Mouse (Mus musculus): ENCODE data around the gene AC134908.4. TPM values are rescaled to one million over a fixed set of nuclear protein-coding genes. Genes with fewer than 3 reads are reported as not detected.
"Not testable (repeated sequence)": the region's sequence is repeated elsewhere in the genome, so short reads cannot be mapped to it uniquely, and the experiment has no call there.

AC134908.4 gene
- total RNA-seq, 2 experiments from 2014 or later: 0.81 TPM; not detected in 1

DNA sequence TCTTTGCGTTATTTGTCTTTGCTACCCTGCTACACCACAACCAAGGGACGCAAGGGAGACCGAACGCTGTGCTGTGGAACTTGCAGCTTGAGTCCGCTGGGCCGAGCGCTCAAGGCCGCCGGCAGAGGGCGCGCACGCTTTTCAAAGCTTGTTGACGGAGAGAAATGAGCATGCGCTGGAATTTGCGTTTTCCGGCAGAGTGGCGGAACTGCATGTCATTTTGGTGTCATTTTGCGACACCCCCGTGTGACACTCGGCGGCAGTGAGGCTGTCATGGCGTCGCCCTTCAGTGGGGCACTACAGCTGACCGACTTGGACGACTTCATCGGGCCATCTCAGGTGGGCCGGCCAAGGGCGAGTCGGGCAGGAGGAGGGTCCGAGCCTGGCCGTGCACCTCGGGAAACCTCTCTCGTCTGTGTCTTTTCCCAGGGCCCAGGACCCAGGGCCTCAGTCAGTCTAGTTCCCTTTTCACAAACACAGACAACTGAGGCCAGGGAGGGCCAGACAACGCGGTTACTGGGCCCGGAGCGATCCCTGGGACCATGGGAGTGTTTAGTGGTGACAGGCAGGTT lies 21.8 kb downstream of the AC134908.4 start, which contains the start of gene Narfl:
Gene Narfl, plus strand, starts transcription at position 228 of the 572 bp plus-strand sequence.
- peak; percentile 98 for DNase-seq

DNA sequence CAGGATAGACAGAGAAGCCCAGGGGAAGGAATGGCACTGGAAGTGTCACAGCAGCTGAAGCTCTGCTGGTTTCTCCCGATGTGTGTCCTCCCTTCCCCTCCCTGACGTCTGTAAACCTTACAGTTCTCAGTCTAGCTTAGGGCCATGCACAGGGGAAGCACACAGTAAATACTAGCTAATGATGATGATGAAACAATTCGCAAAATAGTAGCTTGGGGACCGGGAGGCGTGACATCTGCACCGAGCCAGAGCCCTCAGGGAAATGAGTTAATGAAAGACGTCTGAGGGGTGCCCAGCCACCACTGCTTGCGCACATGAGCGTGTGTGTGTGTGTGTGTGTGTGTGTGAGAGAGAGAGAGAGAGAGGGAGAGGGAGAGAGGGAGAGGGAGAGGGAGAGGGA lies 26.1 kb downstream of the AC134908.4 start:
- DNase-seq: no peak

DNA sequence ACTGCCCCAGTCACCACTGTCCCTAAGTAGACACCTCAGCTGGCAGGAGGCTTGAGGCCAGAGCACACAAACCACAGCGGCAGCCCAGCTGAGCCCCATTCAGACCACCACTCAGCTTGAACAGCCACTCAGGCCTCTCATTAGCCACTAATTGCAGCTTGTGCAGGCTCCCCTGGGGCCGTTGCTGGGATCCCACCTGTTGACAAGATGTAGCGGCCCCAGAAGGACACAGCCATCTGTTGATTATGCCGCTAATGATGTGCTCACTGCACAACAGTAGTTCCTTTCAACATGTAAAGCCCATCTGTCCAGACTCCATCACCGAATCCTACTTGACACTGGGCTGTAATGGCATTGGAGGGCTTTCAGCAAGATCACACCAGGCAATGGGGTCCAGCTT lies 29.6 kb downstream of the AC134908.4 start:
- DNase-seq: no peak

DNA sequence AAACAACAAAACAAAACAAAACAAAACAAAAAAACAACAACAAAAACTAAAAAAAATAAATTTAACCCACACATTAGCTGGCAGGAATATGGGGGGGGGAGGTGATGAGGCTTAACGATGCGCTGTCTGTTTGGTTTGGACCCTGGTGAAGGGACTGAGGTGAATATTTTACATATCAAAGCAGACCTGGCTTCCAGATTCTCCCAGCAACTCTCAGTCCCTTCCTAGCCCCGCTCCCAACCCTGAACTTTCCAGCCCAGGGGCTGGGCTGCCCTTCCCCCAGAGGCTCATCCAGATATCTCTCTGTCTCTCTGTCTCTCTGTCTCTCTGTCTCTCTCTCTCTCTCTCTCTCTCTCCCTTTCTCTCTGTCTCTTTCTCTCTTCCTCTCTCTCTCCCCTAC lies 32.9 kb downstream of the AC134908.4 start:
- no peak for DNase-seq

DNA sequence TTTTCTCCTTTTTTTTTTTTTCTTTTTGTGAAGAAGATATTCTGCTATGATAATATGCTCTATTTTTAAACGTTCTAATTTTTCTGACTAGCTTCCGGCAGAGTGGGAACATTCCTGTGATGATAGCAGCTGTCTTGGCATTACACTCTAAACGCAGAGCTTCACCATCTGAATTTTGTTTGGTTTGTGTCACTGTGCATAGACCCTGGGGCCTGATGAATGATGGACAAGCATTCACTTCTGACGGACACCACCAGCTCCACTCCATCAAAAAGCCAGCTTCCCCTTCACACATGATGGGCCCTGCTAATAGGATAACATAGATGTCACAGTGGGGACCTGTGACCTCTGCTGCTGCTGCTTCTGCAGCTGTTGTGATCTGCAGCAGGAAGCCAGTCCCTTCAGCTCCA lies 33.9 kb downstream of the AC134908.4 start:
- no peak for DNase-seq

DNA sequence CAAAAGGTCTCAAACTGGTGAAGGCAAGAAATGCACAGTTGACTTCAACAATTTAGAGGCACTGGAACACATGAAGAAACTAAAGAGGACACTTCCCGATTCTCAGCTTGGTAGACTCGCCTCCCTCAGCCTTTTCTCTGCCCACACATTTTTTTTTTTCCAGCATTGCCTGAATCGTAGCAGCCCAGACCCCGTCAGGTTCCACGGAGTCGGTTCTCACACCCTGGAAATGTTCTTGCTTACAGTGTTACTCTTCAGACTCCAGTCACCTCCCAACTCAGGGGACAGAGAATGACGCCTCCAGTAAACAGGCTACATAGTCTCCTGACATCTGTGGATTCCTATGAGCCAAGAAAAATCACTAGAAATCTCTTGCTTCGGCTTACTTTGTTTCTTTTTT lies 35.3 kb downstream of the AC134908.4 start:
- no peak for DNase-seq

DNA sequence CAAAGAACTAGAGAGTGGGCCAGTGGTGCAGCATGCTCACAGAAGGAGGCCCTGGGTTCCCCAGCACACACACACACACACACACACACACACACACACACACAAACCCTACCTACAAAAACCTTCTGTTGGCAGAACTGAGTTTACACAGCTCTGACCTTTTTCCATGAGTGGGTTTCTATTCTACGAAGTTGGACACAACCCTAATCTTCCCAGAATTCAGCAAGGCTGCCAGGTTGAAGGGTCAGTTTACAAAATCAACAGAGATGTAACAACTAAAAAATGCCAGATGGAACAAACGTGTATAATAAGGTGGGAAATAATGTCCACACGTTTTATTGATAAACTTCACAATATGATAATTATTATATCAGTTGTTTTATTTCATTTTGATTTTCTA lies 37.8 kb downstream of the AC134908.4 start:
- DNase-seq: no peak

DNA sequence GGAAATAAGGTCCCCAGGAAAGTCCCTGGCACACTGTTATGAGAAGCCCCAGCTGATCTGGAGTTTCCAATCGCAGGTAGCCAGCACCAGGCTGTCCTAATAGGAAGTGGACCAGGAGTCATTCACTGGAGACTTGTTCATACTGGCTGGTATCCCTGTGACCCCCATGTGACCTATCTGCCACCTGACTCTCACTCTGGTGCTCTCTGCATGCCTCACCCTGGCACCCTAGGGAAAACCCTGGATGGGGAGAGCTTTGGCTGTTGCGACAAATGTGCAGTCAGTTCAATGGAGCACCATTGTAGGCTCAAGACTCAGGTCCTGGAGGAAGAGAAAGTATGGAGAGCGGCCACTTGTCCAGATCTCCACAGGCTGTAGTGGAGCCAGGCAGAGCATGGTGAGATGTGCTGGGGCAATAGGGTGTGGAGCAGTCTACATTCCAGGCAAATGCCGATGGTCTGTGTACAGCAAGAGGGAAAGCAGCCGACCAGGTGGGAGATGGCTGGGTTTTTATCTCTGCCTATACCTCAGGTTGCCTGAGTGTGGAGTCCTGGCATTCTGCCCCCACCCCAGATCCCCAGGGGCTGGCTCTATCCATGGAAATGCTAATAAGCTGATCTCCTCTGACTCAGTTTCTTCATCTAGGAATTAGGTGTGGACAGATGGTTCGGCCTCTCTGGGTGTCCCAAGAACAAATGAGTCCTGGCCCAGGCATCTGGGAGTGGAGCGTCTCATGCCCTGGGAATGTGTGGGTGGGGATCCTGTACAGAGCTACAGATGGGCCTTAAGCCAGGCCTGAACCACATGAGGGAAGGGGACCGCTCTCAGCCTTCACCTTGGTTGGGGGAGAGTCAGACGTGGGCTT lies 38.8 kb downstream of the AC134908.4 start:
- no peak for DNase-seq

DNA sequence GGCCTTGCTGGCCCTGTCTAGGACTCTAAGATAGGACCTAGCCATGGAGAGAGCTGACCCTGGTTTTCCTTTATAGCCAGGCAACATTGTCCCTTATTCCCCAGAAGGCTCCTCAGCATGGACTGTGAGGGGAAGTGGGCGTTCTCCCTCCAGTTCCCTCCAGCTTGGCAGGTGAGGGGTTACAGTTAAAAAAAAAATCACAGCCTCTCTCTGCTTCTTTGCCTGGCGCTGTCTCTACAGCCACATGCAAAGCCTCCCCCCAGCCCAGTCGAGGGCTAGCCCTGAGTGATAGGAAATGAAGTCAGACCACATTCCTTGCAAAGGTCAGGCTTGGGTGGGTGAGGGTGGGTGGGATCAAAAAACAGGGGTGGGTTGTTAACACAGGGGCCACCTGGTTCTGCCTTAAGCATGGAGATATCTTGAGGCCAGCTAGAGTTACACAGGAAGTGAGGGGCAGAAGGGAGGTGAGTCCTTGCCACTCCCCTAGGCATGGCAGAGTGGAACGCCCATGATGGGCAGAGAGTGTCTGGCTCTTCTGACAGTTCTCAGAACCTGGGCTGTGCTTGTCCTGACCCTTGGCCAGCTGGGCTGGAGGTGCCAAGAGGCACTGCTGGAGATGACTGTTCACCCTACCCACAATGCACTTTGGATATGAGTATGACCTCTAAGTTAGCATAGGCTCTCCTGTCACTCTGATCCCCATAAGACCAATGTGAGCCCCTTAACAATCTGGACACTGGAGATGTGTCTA lies 39.7 kb downstream of the AC134908.4 start:
- no peak for DNase-seq

DNA sequence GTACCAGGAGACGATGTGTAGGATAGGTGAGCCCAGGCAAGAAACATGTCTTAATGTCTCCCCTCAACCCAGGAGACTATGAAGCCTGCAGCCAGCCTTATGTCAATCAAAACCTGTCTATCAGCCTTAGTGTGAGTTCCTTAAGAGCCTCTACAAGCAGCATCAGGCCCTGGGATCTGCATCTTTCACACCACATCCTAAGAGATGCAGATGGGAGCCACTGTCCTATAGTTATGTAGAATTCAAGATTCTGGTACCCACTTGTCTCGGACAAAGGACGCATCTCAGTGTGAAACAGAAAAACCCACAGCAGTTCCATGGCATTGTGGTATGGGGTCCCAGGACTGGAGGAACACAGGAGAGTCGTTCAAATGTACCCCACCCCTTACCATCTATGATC lies 40.4 kb downstream of the AC134908.4 start:
- DNase-seq: no peak

DNA sequence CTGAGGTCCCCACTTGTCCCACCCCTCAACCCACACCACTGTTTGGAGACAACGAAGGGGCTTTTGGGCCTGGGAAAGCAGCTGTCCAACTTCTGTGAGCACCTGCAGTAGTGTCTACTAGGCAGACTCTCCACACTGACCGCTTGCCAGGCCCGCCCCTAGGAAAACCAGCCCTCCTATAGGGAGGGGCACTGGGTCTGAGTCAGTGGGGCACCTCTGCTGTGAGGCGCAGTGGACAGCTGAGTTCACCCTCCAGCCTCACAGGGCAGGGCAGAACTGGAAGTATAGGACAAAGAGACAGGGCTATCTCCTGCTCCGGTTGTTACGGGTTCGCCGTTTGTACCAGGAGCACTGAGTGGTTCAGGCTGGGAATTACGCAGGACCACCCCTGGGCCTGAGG lies 41.2 kb downstream of the AC134908.4 start, which contains the start of gene Msln:
Gene Msln, minus strand, starts transcription at position 138 of the 400 bp plus-strand sequence.
- DNase-seq: no peak

DNA sequence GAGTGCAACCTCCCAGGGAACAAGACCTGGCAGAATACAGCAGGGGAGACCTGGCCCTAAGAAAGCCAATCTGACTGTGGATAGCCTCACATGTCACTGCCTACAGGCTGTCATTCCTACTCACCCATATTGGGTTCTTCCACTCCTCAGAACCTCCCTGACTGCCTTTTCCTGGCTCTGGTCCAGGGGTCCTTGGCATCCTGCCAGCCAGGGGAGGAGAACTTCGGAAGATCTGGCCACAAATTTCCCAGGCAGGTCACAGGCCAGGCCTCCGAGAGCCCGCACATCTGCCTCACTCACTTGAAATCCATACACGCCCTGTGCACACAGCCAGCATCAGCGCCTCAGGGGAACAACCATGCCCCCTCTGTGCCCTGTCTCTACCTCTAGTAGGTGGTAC lies 44.0 kb downstream of the AC134908.4 start:
- DNase-seq: peak in 1 of 2 experiments; percentile 15

DNA sequence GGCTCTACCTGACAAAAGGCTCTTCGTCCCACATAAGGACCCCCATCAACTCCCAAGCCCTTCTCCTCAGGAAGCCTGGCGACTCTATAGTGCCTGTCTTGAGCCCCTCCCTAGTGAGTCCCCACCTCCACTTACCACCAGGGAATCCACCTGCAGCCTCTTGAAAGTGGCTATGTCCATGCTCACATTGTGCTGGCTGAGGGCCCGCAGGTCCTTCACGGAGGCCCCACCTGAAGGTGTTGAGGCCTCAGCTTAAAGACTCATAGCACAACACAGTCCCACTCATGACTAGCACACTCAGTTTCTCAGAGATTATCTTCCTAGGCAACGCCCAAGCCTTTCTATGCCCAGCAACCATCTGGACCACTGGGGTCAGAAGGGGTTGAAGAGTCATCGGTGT lies 46.1 kb downstream of the AC134908.4 start:
- no peak for DNase-seq

DNA sequence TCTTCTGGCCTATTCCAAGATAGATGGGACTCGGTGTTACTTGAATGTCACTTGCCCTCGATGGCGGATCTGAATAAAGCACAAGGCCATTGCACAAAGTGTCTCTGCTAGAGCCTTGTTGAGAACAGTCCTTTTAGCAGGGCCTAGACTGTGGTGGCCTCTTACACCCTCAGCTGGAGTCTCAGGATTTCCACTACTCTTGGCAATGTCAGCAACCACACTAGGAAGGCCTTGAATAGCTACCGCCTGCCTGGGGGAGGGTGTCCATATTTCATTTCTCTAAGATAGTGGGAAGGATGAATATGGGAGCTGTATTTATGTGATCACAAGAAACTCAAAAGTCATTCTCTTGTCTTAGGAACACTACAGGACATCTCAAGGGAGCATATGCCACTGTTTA lies 47.2 kb downstream of the AC134908.4 start:
- no peak for DNase-seq

DNA sequence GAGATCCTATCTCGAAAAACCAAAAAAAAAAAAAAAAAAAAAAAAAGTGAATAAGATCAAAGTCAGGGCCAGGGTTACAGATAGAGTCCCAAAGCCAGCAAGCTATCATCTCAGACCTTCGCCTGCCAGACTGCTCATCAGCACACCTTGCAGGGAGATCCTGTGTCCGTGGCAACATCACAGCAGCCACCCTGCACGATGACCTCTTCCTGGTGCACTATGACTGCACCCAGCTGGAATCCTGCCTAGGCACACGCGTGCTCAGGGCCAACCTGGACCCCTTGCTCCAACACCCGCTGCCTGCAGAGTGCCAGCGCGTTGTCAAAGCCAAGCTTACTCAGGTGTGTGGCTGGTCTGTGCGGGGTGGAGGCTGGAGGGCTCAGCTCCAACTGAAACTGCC lies 51.1 kb downstream of the AC134908.4 start:
- DNase-seq: no peak

DNA sequence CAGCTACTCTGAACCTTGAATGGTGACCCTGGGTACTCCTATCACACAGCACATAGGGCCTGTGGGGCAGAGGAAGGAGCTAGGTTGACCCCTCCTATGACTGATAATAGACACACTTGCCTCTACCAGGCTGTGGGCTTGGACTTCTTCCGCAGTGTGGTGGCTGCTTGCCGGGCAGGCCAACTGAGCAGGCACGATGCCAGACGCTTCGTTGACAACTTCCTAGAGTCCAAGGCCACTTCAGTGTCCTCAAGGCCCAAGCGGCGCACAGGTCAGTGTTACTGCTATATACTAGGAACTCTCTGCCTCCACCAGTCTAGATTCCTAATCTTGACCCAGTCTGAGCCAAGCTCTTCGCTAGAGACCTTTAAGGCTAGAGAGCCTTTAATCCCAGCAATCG lies 51.6 kb downstream of the AC134908.4 start:
- DNase-seq: no peak

DNA sequence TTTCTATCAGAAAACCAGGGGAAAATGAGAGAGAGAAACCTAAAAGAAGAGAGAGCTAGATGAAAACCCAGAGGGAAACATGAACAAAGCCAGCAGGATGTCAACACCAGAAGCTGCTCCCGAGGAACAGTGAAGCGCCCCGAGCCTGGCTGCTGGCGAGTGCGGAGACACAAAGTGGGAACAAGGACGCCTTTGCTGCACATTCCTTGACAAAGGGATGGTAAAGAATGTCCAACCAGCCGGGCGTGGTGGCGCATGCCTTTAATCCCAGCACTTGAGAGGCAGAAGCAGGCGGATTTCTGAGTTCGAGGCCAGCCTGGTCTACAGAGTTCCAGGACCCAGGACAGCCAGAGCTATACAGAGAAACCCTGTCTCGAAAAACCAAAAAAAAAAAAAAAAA lies 54.0 kb downstream of the AC134908.4 start:
- not testable (repeated sequence) for DNase-seq

Small RNA genes lying within 50 kb of the gene (microRNA-seq; reads per million reads assigned to microRNA genes)
- gene Gm25083 (0 reads per million in 2 experiments), gene Mir3082 (1.7 to 2.7 reads per million in 2 experiments), gene Mir6966 (2.1 to 2.3 reads per million in 2 experiments)

Other genes starting within 250 kb of the AC134908.4 start
- 10 to 100 TPM; 55.1 to 57.5 TPM for gene Sox8, start 225.0 kb downstream of the AC134908.4 start, total RNA-seq (2021)
- 10 to 100 TPM; 28.3 to 28.8 TPM for gene Lmf1, start 216.6 kb downstream of the AC134908.4 start, total RNA-seq (2021)
- gene Gng13, start 78.5 kb downstream of the AC134908.4 start, total RNA-seq (2021): 100 to 1,000 TPM; 111 to 127 TPM
- gene Chtf18, start 68.2 kb downstream of the AC134908.4 start, total RNA-seq (2021): 1 to 10 TPM in 1 of 2 experiments, under 1 TPM in 1; 0.73 to 1.6 TPM
- gene Rpusd1, start 68.0 kb downstream of the AC134908.4 start, total RNA-seq (2021): 10 to 100 TPM; 50.0 to 52.5 TPM
- gene Mslnl, start 59.6 kb downstream of the AC134908.4 start, total RNA-seq (2021): under 1 TPM in 1 of 2 experiments, not detected in 1; 0.12 TPM
- gene Msln, start 41.3 kb downstream of the AC134908.4 start, total RNA-seq (2021): under 1 TPM; 0.66 to 0.77 TPM
- gene Narfl, start 21.9 kb downstream of the AC134908.4 start, total RNA-seq (2021): 10 to 100 TPM; 35.1 to 37.5 TPM
- 100 to 1,000 TPM in 1 of 2 experiments, 10 to 100 TPM in 1; 98.1 to 107 TPM for gene Haghl, start 10.0 kb downstream of the AC134908.4 start, total RNA-seq (2021)
- gene Ccdc78, start 9.1 kb downstream of the AC134908.4 start, total RNA-seq (2021): under 1 TPM; 0.20 to 0.25 TPM
- gene Fam173a, start 2.8 kb downstream of the AC134908.4 start, total RNA-seq (2021): 10 to 100 TPM; 80.7 to 93.1 TPM
- gene Metrn, start 1.5 kb upstream of the AC134908.4 start, total RNA-seq (2021): 10 to 100 TPM; 73.2 to 85.6 TPM
- 100 to 1,000 TPM; 643 to 644 TPM for gene Fbxl16, start 13.4 kb upstream of the AC134908.4 start, total RNA-seq (2021)
- gene Wdr24, start 28.0 kb upstream of the AC134908.4 start, total RNA-seq (2021): 10 to 100 TPM; 25.4 to 27.3 TPM
- 10 to 100 TPM; 58.1 to 61.0 TPM for gene Jmjd8, start 33.2 kb upstream of the AC134908.4 start, total RNA-seq (2021)
- 100 to 1,000 TPM; 163 to 164 TPM for gene Stub1, start 37.7 kb upstream of the AC134908.4 start, total RNA-seq (2021)
- gene Rhbdl1, start 41.6 kb upstream of the AC134908.4 start, total RNA-seq (2021): 10 to 100 TPM; 47.9 to 49.0 TPM
- 10 to 100 TPM; 29.0 to 30.4 TPM for gene Gm20683, start 46.1 kb upstream of the AC134908.4 start, total RNA-seq (2021)
- gene Rhot2, start 49.2 kb upstream of the AC134908.4 start, total RNA-seq (2021): 100 to 1,000 TPM; 102 to 103 TPM
- gene Wdr90, start 65.8 kb upstream of the AC134908.4 start, total RNA-seq (2021): 10 to 100 TPM; 19.2 to 26.2 TPM
- 10 to 100 TPM; 25.4 to 28.9 TPM for gene Mcrip2, start 73.1 kb upstream of the AC134908.4 start, total RNA-seq (2021)
- gene Mettl26, start 79.4 kb upstream of the AC134908.4 start, total RNA-seq (2021): 10 to 100 TPM; 36.3 to 37.7 TPM
- gene Wfikkn1, start 85.2 kb upstream of the AC134908.4 start, total RNA-seq (2021): 1 to 10 TPM; 1.8 to 2.4 TPM
- 10 to 100 TPM; 49.6 to 55.5 TPM for gene Rab40c, start 124.1 kb upstream of the AC134908.4 start, total RNA-seq (2021)
- gene Pigq, start 149.3 kb upstream of the AC134908.4 start, total RNA-seq (2021): 100 to 1,000 TPM; 125 to 129 TPM
- under 1 TPM; 0.17 to 0.61 TPM for gene Nhlrc4, start 149.3 kb upstream of the AC134908.4 start, total RNA-seq (2021)
- under 1 TPM; 0.95 to 0.96 TPM for gene A930017K11Rik, start 156.9 kb upstream of the AC134908.4 start, total RNA-seq (2021)
- 10 to 100 TPM; 52.5 to 60.2 TPM for gene Capn15, start 190.1 kb upstream of the AC134908.4 start, total RNA-seq (2021)

All from layer of hippocampus, postnatal 36 days (tissue).